Mouse (Mus musculus) neutrophil, adult 59 days (primary cell): ENCODE measurements around the gene Grem2. TPM values are rescaled to one million over a fixed set of nuclear protein-coding genes. Genes with fewer than 3 reads are reported as not detected.

ENCODE experiments used
- total RNA-seq, 2 experiments: library from RNA; stranded (reverse); gene quantifications; 1 replicate in 1 of 2; 2 replicates in 1 of 2; pipeline ENCODE4 v1.2.4; 2023

The Grem2 gene
- not detected for total RNA-seq

DNA sequence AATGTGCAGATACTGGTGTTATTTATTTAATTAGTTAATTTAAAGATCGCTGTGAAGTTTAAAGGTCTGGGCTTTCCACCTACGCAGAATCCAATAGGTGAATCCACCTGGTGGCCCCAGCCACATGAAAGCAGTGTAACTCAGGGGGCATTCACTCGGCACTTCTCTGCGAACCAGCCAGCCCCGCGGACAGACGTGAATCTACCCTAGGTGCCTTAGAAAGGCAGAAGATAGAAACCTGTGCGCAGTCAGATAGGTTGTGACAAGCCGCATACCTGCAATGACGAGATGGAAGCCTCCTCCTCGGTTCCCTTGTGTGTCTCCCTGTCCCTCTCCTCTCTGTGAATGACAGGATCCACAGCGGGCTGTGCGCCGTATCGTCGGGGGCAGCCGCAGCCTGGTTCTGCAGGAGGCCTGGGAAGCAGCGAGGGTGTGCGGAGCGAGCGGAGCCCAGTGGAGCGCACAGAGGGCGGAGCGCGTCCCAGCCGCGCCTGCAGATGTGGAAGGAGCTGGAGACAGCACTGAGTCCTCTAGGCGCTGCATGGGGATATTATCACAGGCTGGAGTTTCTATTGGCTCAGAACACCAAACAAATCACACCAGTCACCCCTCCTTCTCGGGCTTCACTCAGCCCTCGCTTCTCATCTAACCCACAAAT lies at the start of gene Grem2:
Gene Grem2 (minus strand): TSS at position 522 of the 658 bp plus-strand sequence.

